Mouse (Mus musculus) ES-Bruce4 (cell line): ENCODE measurements around the gene Asb16. TPM values are rescaled to one million over a fixed set of nuclear protein-coding genes. Genes with fewer than 3 reads are reported as not detected.

Source experiments
- H3K27ac ChIP-seq: 2 replicates; pipeline ENCODE4 v1.5.1; 2012; ENCODE audit warnings: low read length, inconsistent platforms; ENCODE audit not compliant: insufficient read depth
- H3K27me3 ChIP-seq: 2 replicates; pipeline ENCODE4 v1.6.1; 2012; ENCODE audit warnings: mild to moderate bottlenecking, low read length, inconsistent platforms; ENCODE audit not compliant: control insufficient read depth, poor library complexity, insufficient read depth, severe bottlenecking
- H3K36me3 ChIP-seq: 2 replicates; pipeline ENCODE4 v1.6.1; 2012; ENCODE audit warnings: inconsistent platforms, mild to moderate bottlenecking, low read length, moderate library complexity; ENCODE audit not compliant: control insufficient read depth, poor library complexity, insufficient read depth, severe bottlenecking
- H3K4me1 ChIP-seq: one replicate; pipeline ENCODE4 v1.8.1; 2011; ENCODE audit warnings: low read length; ENCODE audit not compliant: control insufficient read depth, insufficient read depth
- H3K4me3 ChIP-seq: 2 replicates; pipeline ENCODE4 v1.5.1; 2011; ENCODE audit warnings: low read depth, mild to moderate bottlenecking, low read length
- H3K9ac ChIP-seq: 2 replicates; pipeline ENCODE4 v1.6.1; 2012; ENCODE audit warnings: low read depth, mild to moderate bottlenecking, inconsistent platforms; ENCODE audit not compliant: poor library complexity, severe bottlenecking
- H3K9me3 ChIP-seq: replicated peaks from 2 replicates; pipeline ENCODE4 v1.6.1; 2012; ENCODE audit warnings: mild to moderate bottlenecking, low read length, inconsistent platforms; ENCODE audit not compliant: control insufficient read depth, poor library complexity, insufficient read depth, severe bottlenecking
- CTCF ChIP-seq: IDR thresholded peaks from one replicate; pipeline ENCODE4 v1.8.1; 2011; ENCODE audit warnings: low read depth, low read length
- EP300 ChIP-seq: IDR thresholded peaks from 2 replicates; pipeline ENCODE4 v1.6.1; 2011; ENCODE audit warnings: low read depth, low read length; ENCODE audit not compliant: insufficient read depth
- POLR2A ChIP-seq: IDR thresholded peaks from one replicate; pipeline ENCODE4 v1.8.1; 2011; ENCODE audit warnings: low read length; ENCODE audit not compliant: insufficient read depth
- polyA plus RNA-seq: library from polyadenylated mRNA; stranded (reverse); fragments of >200 nt; gene quantifications from 2 replicates; pipeline ENCODE4 v1.2.4, GENCODE M21; 2011; ENCODE audit warnings: low read depth; ENCODE audit not compliant: missing spikeins, insufficient read depth, insufficient read length

The Asb16 gene
- polyA plus RNA-seq, 1 experiment: 0.70 TPM

- Histone ChIP-seq H3K9me3 (no peaks in the 10 kb centered on the region), H3K4me1 (peaks cover 10% of the 10 kb centered on the region), H3K9ac (no peak overlapping the region), H3K36me3 (peaks cover 41% of the 10 kb centered on the region), H3K27me3 (no peaks in the 10 kb centered on the region), H3K27ac (no peak overlapping the region), H3K4me3 (no peak overlapping the region)
- no peak for TF ChIP-seq CTCF
- TF ChIP-seq EP300: no peak
- TF ChIP-seq POLR2A: no peak
These were observed 5.3 kb upstream of the Asb16 start for GRCm38 (mm10) chr11:102263211-102263610.

- 0 out of 2 replicates have a peak overlapping the region, but pooled peaks have one; percentile 1 for H3K27ac ChIP-seq
- TF ChIP-seq POLR2A (no peak), CTCF (no peak), EP300 (no peak)
- peaks cover 10% of the 10 kb centered on the region for H3K4me1 ChIP-seq
- no peaks in the 10 kb centered on the region for H3K27me3 ChIP-seq
- no peak overlapping the region for H3K9ac ChIP-seq
- peaks cover 22% of the 10 kb centered on the region for H3K36me3 ChIP-seq
- no peak overlapping the region for H3K4me3 ChIP-seq
- no peaks in the 10 kb centered on the region for H3K9me3 ChIP-seq
These were observed 2.7 kb upstream of the Asb16 start for GRCm38 (mm10) chr11:102265816-102266215.

GRCm38 (mm10) chr11:102266631-102267355 lies 1.8 kb upstream of the Asb16 start:
- TF ChIP-seq EP300 (no peak), POLR2A (no peak), CTCF (no peak)

GRCm38 (mm10) chr11:102267480-102267879 lies 1.1 kb upstream of the Asb16 start:
- Histone ChIP-seq H3K4me1 (peaks cover 10% of the 10 kb centered on the region), H3K27me3 (no peaks in the 10 kb centered on the region), H3K4me3 (no peak overlapping the region), H3K36me3 (peaks cover 11% of the 10 kb centered on the region), H3K9me3 (no peaks in the 10 kb centered on the region), H3K9ac (no peak overlapping the region), H3K27ac (peak overlapping the region; percentile 33)
- TF ChIP-seq EP300 (0 out of 2 replicates have a peak, but pooled peaks have one; percentile 39), POLR2A (no peak), CTCF (peak; percentile 59)

More at GRCm38 (mm10) chr11:102266631-102267355, 1.8 kb upstream of the Asb16 start:
- Histone ChIP-seq H3K27ac (peak overlapping the region; percentile 21), H3K4me1 (peaks cover 10% of the 10 kb centered on the region), H3K4me3 (no peak overlapping the region), H3K27me3 (no peaks in the 10 kb centered on the region), H3K9me3 (no peaks in the 10 kb centered on the region), H3K36me3 (peaks cover 17% of the 10 kb centered on the region), H3K9ac (no peak overlapping the region)

- H3K27ac ChIP-seq: no peak overlapping the region
- H3K36me3 ChIP-seq: no peaks in the 10 kb centered on the region
- no peaks in the 10 kb centered on the region for H3K27me3 ChIP-seq
- peak overlapping the region; percentile 17 for H3K9ac ChIP-seq
- H3K4me3 ChIP-seq: peak overlapping the region; percentile 24
- TF ChIP-seq CTCF (peak; percentile 24), POLR2A (no peak)
- no peaks in the 10 kb centered on the region for H3K4me1 ChIP-seq
- H3K9me3 ChIP-seq: no peaks in the 10 kb centered on the region
These were observed 7.9 kb downstream of the Asb16 start for GRCm38 (mm10) chr11:102276411-102276915.

GRCm38 (mm10) chr11:102277754-102278153 lies 9.2 kb downstream of the Asb16 start:
- Histone ChIP-seq H3K27ac (no peak overlapping the region), H3K9ac (no peak overlapping the region), H3K36me3 (no peaks in the 10 kb centered on the region), H3K4me3 (no peak overlapping the region), H3K4me1 (no peaks in the 10 kb centered on the region), H3K9me3 (no peaks in the 10 kb centered on the region), H3K27me3 (no peaks in the 10 kb centered on the region)
- no peak for TF ChIP-seq EP300
